Mouse (Mus musculus) neutrophil, adult 5-6 weeks (primary cell): ENCODE data around the gene Mrpl51. TPM values are rescaled to one million over a fixed set of nuclear protein-coding genes. Genes with fewer than 3 reads are reported as not detected.
"Not testable (repeated sequence)": the region's sequence is repeated elsewhere in the genome, so short reads cannot be mapped to it uniquely, and the experiment has no call there.

Experiments
- ATAC-seq: fragments of 151-379, 151-347 bp; 2 replicates; pipeline ENCODE4 v1.8.0; 2017; ENCODE audit warnings: mild to moderate bottlenecking, moderate TSS enrichment; ENCODE audit not compliant: insufficient number of reproducible peaks, poor library complexity, low FRiP score, severe bottlenecking; ENCODE audit errors: extremely low read depth
- total RNA-seq: library from RNA; stranded (forward); fragments of 200-1000 nt; gene quantifications from 2 replicates; pipeline ENCODE4 v1.2.3, GENCODE M21; 2017

The Mrpl51 gene
- total RNA-seq, 1 experiment from 2014 or later: 25.4 TPM

GRCm38 (mm10) chr6:125158944-125159492 lies 32.6 kb upstream of the Mrpl51 start:
- ATAC-seq: no peak

GRCm38 (mm10) chr6:125159773-125160557 lies 31.6 kb upstream of the Mrpl51 start:
- no peak for ATAC-seq

GRCm38 (mm10) chr6:125160558-125160853 lies 31.1 kb upstream of the Mrpl51 start:
- no peak for ATAC-seq

- ATAC-seq: no peak
Observed at GRCm38 (mm10) chr6:125160854-125161760, 30.5 kb upstream of the Mrpl51 start.

GRCm38 (mm10) chr6:125161971-125162370 lies 29.6 kb upstream of the Mrpl51 start:
- ATAC-seq: not testable (repeated sequence)

- ATAC-seq: not testable (repeated sequence)
Observed at GRCm38 (mm10) chr6:125162615-125163305, 28.8 kb upstream of the Mrpl51 start.

GRCm38 (mm10) chr6:125163801-125164657 lies 27.6 kb upstream of the Mrpl51 start:
- 0 out of 2 replicates have a peak, but pooled peaks have one; percentile 2 for ATAC-seq

GRCm38 (mm10) chr6:125164672-125165327 lies 26.8 kb upstream of the Mrpl51 start:
- ATAC-seq: peak; percentile 26

- ATAC-seq: peak; percentile 87
Observed at GRCm38 (mm10) chr6:125165328-125165891, 26.2 kb upstream of the Mrpl51 start.

GRCm38 (mm10) chr6:125166051-125166751 lies 25.4 kb upstream of the Mrpl51 start, which contains the start of gene Gapdh:
Gene Gapdh, minus strand, starts transcription at chr6:125166467.
- ATAC-seq: no peak

- no peak for ATAC-seq
Observed at GRCm38 (mm10) chr6:125166861-125167650, 24.5 kb upstream of the Mrpl51 start.

- no peak for ATAC-seq
Observed at GRCm38 (mm10) chr6:125168086-125168485, 23.5 kb upstream of the Mrpl51 start.

GRCm38 (mm10) chr6:125170194-125170593 lies 21.4 kb upstream of the Mrpl51 start:
- ATAC-seq: no peak

GRCm38 (mm10) chr6:125172474-125172873 lies 19.1 kb upstream of the Mrpl51 start:
- ATAC-seq: no peak

- ATAC-seq: no peak
Observed at GRCm38 (mm10) chr6:125173256-125173655, 18.3 kb upstream of the Mrpl51 start.

- no peak for ATAC-seq
Observed at GRCm38 (mm10) chr6:125175469-125175868, 16.1 kb upstream of the Mrpl51 start.
